ENCODE assay signal across 9 mouse cellular contexts in genomic region chr9:78615401-78616021, GRCm38 (mm10). TPM values are rescaled to one million over a fixed set of nuclear protein-coding genes. Genes with fewer than 3 reads are reported as not detected.
A peak's percentile ranks its signal among the peaks of the same experiment; 100 is the strongest.
DNase-seq lines count a peak whose midpoint lies in the region; ATAC-seq and TF ChIP-seq lines count a peak whose summit lies in the region.
"Had no signal": no experiment of that assay in that cellular context is flagged by ENCODE, and none has a peak within 500 bp of the region (broad histone marks: within the 10 kb centered on the region; RNA-seq: fewer than 3 reads in every experiment).

Cd109 (plus strand) TSS chr9:78615546.

- H3K4me3 ChIP-seq in erythroblast, embryonic 14.5 days (replicated peaks): peak within 1 kb of the TSS; percentile 18
- H3K4me3 ChIP-seq in forebrain, embryonic 16.5 days (replicated peaks; ENCODE audit: low read length): peak within 1 kb of the TSS; percentile 58
- H3K4me3 ChIP-seq in limb, embryonic 14.5 days (replicated peaks; ENCODE audit: low read length): peak within 1 kb of the TSS; percentile 63
- H3K4me3 ChIP-seq in midbrain, embryonic 14.5 days (replicated peaks; ENCODE audit: low read depth, low read length): peak within 1 kb of the TSS; percentile 66

- no peaks in the 10 kb centered on the region for H3K9me3 ChIP-seq in erythroblast, embryonic 14.5 days (ENCODE audit: control insufficient read depth, low read length)
- no peaks in the 10 kb centered on the region for H3K9me3 ChIP-seq in forebrain, embryonic 16.5 days (ENCODE audit: control insufficient read depth, low read length)
- no peaks in the 10 kb centered on the region for H3K9me3 ChIP-seq in limb, embryonic 14.5 days (ENCODE audit: control insufficient read depth, low read length)
- no peaks in the 10 kb centered on the region for H3K9me3 ChIP-seq in midbrain, embryonic 14.5 days (ENCODE audit: control insufficient read depth, low read length)

- no peaks in the 10 kb centered on the region; the same call in 1 of the 2 replicates for H3K4me1 ChIP-seq in erythroblast, embryonic 14.5 days (ENCODE audit: control insufficient read depth)
- H3K4me1 ChIP-seq in forebrain, embryonic 16.5 days (replicated peaks; ENCODE audit: control insufficient read depth, insufficient read depth, low read length): peaks cover 13% of the 10 kb centered on the region
- H3K4me1 ChIP-seq in limb, embryonic 14.5 days (ENCODE audit: control insufficient read depth, insufficient read depth, low read length): peaks cover 18% of the 10 kb centered on the region
- no peaks in the 10 kb centered on the region for H3K4me1 ChIP-seq in midbrain, embryonic 14.5 days (ENCODE audit: control insufficient read depth, insufficient read depth, low read length)

- H3K27me3 ChIP-seq in erythroblast, embryonic 14.5 days (ENCODE audit: control insufficient read depth): peaks cover 39% of the 10 kb centered on the region
- H3K27me3 ChIP-seq in forebrain, embryonic 16.5 days (replicated peaks; ENCODE audit: control insufficient read depth, insufficient read depth, low read length): peaks cover 6% of the 10 kb centered on the region; the same call in 1 of the 2 replicates
- H3K27me3 ChIP-seq in limb, embryonic 14.5 days (ENCODE audit: control insufficient read depth, insufficient read depth, low read length): no peaks in the 10 kb centered on the region
- H3K27me3 ChIP-seq in midbrain, embryonic 14.5 days (ENCODE audit: control insufficient read depth, insufficient read depth, low read length): no peaks in the 10 kb centered on the region

- H3K9ac ChIP-seq in forebrain, embryonic 16.5 days (replicated peaks; ENCODE audit: low read depth, low read length): peak within 1 kb of the TSS; percentile 53
- H3K9ac ChIP-seq in limb, embryonic 14.5 days (ENCODE audit: low read depth, low read length, severe bottlenecking): peak within 1 kb of the TSS; percentile 75
- H3K9ac ChIP-seq in midbrain, embryonic 14.5 days (replicated peaks; ENCODE audit: low read length): peak within 1 kb of the TSS; percentile 50

- H3K27ac ChIP-seq in forebrain, embryonic 16.5 days (ENCODE audit: low read length): no peak within 1 kb of the TSS
- 0 out of 2 replicates have a peak within 1 kb of the TSS, but pooled peaks have one; percentile 33 for H3K27ac ChIP-seq in limb, embryonic 14.5 days (replicated peaks; ENCODE audit: low read depth, low read length)
- H3K27ac ChIP-seq in midbrain, embryonic 14.5 days (replicated peaks; ENCODE audit: low read depth, low read length): no peak within 1 kb of the TSS

- WGBS in forebrain, embryonic 16.5 days: under 1% methylated on average over 43 of the region's 43 CpGs
- under 1% methylated on average over 43 of the region's 43 CpGs for WGBS in limb, embryonic 14.5 days
- WGBS in midbrain, embryonic 14.5 days: under 1% methylated on average over 43 of the region's 43 CpGs

- DNase-seq in adrenal gland, adult 2 months: peak; percentile 64
- DNase-seq in limb, embryonic 14.5 days (ENCODE audit: low spot score): peak; percentile 62
- peak; percentile 70 for DNase-seq in midbrain, embryonic 14.5 days
- peak; percentile 43 to 48 for DNase-seq in urinary bladder, postnatal 36 days (ENCODE audit: low spot score in 2 of 2)

- no peaks in the 10 kb centered on the region for H3K36me3 ChIP-seq in erythroblast, embryonic 14.5 days (ENCODE audit: control insufficient read depth)
- H3K36me3 ChIP-seq in forebrain, embryonic 16.5 days (ENCODE audit: control insufficient read depth, insufficient read depth): no peaks in the 10 kb centered on the region
- no peaks in the 10 kb centered on the region for H3K36me3 ChIP-seq in limb, embryonic 14.5 days (ENCODE audit: control insufficient read depth, insufficient read depth, low read length)
- H3K36me3 ChIP-seq in midbrain, embryonic 14.5 days (ENCODE audit: control insufficient read depth, insufficient read depth, low read length): no peaks in the 10 kb centered on the region

- ATAC-seq in erythroblast, adult 5-6 weeks (replicated peaks; ENCODE audit: low FRiP score, poor library complexity, severe bottlenecking): no peak
- peak; percentile 74 for ATAC-seq in forebrain, embryonic 16.5 days
- peak; percentile 29 to 57; a peak in 3 of 4 replicates for ATAC-seq in hematopoietic stem cell, adult 5-6 weeks (replicated peaks in 1 of 2; ENCODE audit: insufficient read depth in 1 of 2, low FRiP score in 2 of 2, low TSS enrichment in 1 of 2, low read depth in 1 of 2, poor library complexity in 2 of 2, severe bottlenecking in 2 of 2)
- peak; percentile 61 for ATAC-seq in limb, embryonic 14.5 days (ENCODE audit: low FRiP score, low read depth)
- peak; percentile 78 for ATAC-seq in midbrain, embryonic 14.5 days (ENCODE audit: low FRiP score, low TSS enrichment)

- H3K4me2 ChIP-seq in forebrain, embryonic 16.5 days (ENCODE audit: low read length): peak within 1 kb of the TSS; percentile 76
- H3K4me2 ChIP-seq in limb, embryonic 14.5 days (replicated peaks; ENCODE audit: low read depth, low read length, severe bottlenecking): peak within 1 kb of the TSS; percentile 93
- peak within 1 kb of the TSS; percentile 99 for H3K4me2 ChIP-seq in midbrain, embryonic 14.5 days (ENCODE audit: low read length)

- 0 out of 2 replicates have a peak, but pooled peaks have one; percentile 14 for TF ChIP-seq POLR2A in limb, embryonic 14.5 days (IDR thresholded peaks at IDR 0.05; ENCODE audit: borderline replicate concordance, extremely low read depth, insufficient read depth, insufficient read length)

RNA-seq across cellular contexts. Expression of gene Cd109, which starts in this region (rescaled TPM):
- polyA plus RNA-seq in erythroblast, embryonic 14.5 days (2012): not detected in 2 replicates
- total RNA-seq in erythroblast, adult 5-6 weeks (2015; ENCODE audit: low replicate concordance): 1.0 TPM in 1 of 2 replicates, not detected in the other
- total RNA-seq in erythroblast, adult 5-6 weeks (2017; ENCODE audit: low replicate concordance): 0.09 TPM in 1 of 2 replicates, not detected in the other
- under 1 TPM; 0.09 to 0.28 TPM for total RNA-seq in adrenal gland, adult 2 months (2021)
- polyA plus RNA-seq in adrenal gland, adult 2 months (2012; rRNA removed): 0.80 and 0.82 TPM in 2 replicates
- polyA plus RNA-seq in forebrain, embryonic 16.5 days (2015; fragmentation: Nextera tagmentation; extraction: Ambion mirVana): 1.1 and 1.5 TPM in 2 replicates
- not detected in 2 replicates for total RNA-seq in hematopoietic stem cell, adult 5-6 weeks (2017)
- 9.2 and 9.4 TPM in 2 replicates for polyA plus RNA-seq in limb, embryonic 14.5 days (2012; rRNA removed)
- polyA plus RNA-seq in limb, embryonic 14.5 days (2014; fragmentation: Nextera tagmentation; extraction: Ambion mirVana): 15.9 and 18.0 TPM in 2 replicates
- polyA plus RNA-seq in midbrain, embryonic 14.5 days (2014; fragmentation: Nextera tagmentation; extraction: Ambion mirVana): 0.97 and 1.8 TPM in 2 replicates
- total RNA-seq: neutrophil, adult 5-6 weeks had no signal

Comparison
In these comparisons a context has a peak if more than half of its experiments do, and no peak if none do; other contexts are left out.
1. Peak in DNase-seq in adrenal gland, adult 2 months; RNA of the gene not detected or under 1 TPM.
2. Peak in ATAC-seq in hematopoietic stem cell, adult 5-6 weeks; RNA of the gene not detected or under 1 TPM.